Mouse (Mus musculus) stomach, embryonic 14.5 days (tissue): ENCODE results near the gene Macrod2. TPM values are rescaled to one million over a fixed set of nuclear protein-coding genes. Genes with fewer than 3 reads are reported as not detected.

Source experiments
- ATAC-seq: fragments of 200-750 bp; cut with Nextera tagmentation; 2 replicates; pipeline ENCODE4 v1.8.0; 2017; ENCODE audit warnings: low read depth, moderate TSS enrichment; ENCODE audit not compliant: insufficient number of reproducible peaks, insufficient read depth, low FRiP score
- H3K27ac ChIP-seq: fragments of 300-500 bp; sonication (generic); 2 replicates; pipeline ENCODE4 v1.5.1; 2014; ENCODE audit warnings: mild to moderate bottlenecking, low read length, moderate library complexity, mixed read lengths
- H3K27me3 ChIP-seq: fragments of 300-500 bp; sonication (generic); 2 replicates; pipeline ENCODE4 v1.6.1; 2014; ENCODE audit warnings: low read length, control low read depth, mixed read lengths; ENCODE audit not compliant: control insufficient read depth, insufficient read depth
- H3K36me3 ChIP-seq: fragments of 300-500 bp; sonication (generic); 2 replicates; pipeline ENCODE4 v1.6.1; 2014; ENCODE audit warnings: mild to moderate bottlenecking, control low read depth, low read length, moderate library complexity, mixed read lengths; ENCODE audit not compliant: control insufficient read depth, insufficient read depth
- H3K4me1 ChIP-seq: fragments of 300-500 bp; sonication (generic); 2 replicates; pipeline ENCODE4 v1.6.1; 2014; ENCODE audit warnings: low read length, control low read depth, mixed read lengths; ENCODE audit not compliant: control insufficient read depth, insufficient read depth
- H3K4me2 ChIP-seq: fragments of 300-500 bp; sonication (generic); replicated peaks from 2 replicates; pipeline ENCODE4 v1.6.1; 2014; ENCODE audit warnings: low read depth, low read length, control low read depth
- H3K4me3 ChIP-seq: fragments of 300-500 bp; sonication (generic); 2 replicates; pipeline ENCODE4 v1.5.1; 2014; ENCODE audit warnings: low read depth, low read length, control low read depth
- H3K9ac ChIP-seq: fragments of 300-500 bp; sonication (generic); replicated peaks from 2 replicates; pipeline ENCODE4 v1.6.1; 2014; ENCODE audit warnings: low read depth, mild to moderate bottlenecking, control low read depth, low read length, moderate library complexity, mixed read lengths
- H3K9me3 ChIP-seq: fragments of 300-500 bp; sonication (generic); 2 replicates; pipeline ENCODE4 v1.6.1; 2016; ENCODE audit warnings: low read depth, low read length, control low read depth; ENCODE audit not compliant: control insufficient read depth
- WGBS: fragments of 180-500 bp; shearing (Covaris S2); extraction: QIAGEN DNeasy Blood & Tissue Kit; methylation state at CpG from one replicate; pipeline ENCODE4 v1.1.7; 2014; 5-methylcytosine and 5-hydroxymethylcytosine counted together
- polyA plus RNA-seq: library from polyadenylated mRNA; unstranded; fragments of >200 nt; fragmentation: Nextera tagmentation; extraction: Ambion mirVana; gene quantifications from 2 replicates; pipeline ENCODE4 v1.2.1, GENCODE M21; 2014

Macrod2 gene
- polyA plus RNA-seq, 1 experiment from 2014 or later: 40.9 TPM

DNA sequence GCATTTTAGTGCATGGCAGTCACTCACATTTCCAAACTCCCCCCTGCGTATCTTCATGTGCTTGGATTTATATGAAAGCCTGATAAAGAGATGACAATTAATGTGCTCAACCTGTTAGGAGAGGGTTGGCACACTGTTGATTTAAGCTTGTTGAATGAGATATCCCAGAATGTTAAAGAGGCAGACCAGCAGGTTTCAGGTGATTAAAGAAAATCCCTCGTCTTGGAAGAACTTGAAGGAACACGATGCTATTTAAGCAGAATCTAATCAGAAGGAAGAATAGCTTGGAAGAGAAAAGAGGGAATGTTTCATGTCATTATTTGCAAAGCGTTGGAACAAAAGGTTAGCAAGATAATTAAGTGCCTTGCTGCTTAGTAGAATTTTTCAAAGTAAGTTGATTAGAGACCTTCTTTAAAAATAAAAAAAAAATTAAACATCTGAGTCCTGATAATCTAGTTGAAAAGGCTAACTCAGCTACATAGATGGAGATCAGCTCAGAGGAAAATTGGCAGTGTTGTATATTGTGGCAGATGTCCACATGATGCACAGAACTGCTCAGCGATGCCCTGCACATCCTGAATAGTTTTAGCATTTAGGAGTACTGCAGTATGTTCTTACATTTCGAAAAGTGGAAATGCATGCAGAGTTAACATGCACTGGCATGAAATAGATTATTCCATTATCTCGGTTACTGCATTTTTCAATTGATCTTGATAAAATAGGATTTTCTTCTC is 518.7 kb downstream of the Macrod2 start:
- Histone ChIP-seq H3K9ac (no peak overlapping the region), H3K4me1 (no peaks in the 10 kb centered on the region), H3K4me3 (no peak overlapping the region), H3K9me3 (no peaks in the 10 kb centered on the region), H3K27ac (no peak overlapping the region), H3K27me3 (no peaks in the 10 kb centered on the region), H3K4me2 (no peak overlapping the region), H3K36me3 (no peaks in the 10 kb centered on the region)
- ATAC-seq: no peak
- WGBS: 69% methylated on average over 7 of the region's 7 CpGs

DNA sequence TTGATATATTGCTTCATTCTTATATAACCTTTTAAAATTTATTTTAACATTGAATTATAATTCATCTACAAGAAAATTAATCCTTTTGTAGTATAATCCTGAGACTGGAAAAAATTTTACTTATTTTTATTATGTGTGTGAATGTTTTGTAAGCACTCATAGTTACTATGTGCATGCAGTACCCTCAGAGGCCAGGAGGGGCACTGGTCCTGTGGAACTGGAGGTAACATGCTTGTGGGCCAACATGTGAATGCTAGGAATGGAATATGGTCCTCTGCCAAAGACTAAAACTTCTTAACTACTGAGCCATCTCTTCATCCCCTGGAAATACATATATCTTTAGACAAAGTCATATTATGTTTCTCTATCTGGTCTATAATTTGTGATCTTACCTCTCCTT is 531.8 kb downstream of the Macrod2 start:
- Histone ChIP-seq H3K36me3 (no peaks in the 10 kb centered on the region), H3K4me2 (no peak overlapping the region)

GRCm38 (mm10) chr2:140934483-140934882 is 539.4 kb downstream of the Macrod2 start:
- Histone ChIP-seq H3K4me2 (no peak overlapping the region), H3K9me3 (no peaks in the 10 kb centered on the region), H3K9ac (no peak overlapping the region), H3K36me3 (no peaks in the 10 kb centered on the region), H3K27ac (no peak overlapping the region), H3K4me3 (no peak overlapping the region), H3K27me3 (no peaks in the 10 kb centered on the region), H3K4me1 (no peaks in the 10 kb centered on the region)
- WGBS: 74% methylated on average over 1 of the region's 1 CpGs
- ATAC-seq: no peak

More for the DNA sequence above, 531.8 kb downstream of the Macrod2 start:
- no peak for ATAC-seq
- Histone ChIP-seq H3K4me1 (no peaks in the 10 kb centered on the region), H3K9me3 (no peaks in the 10 kb centered on the region), H3K27ac (no peak overlapping the region), H3K9ac (no peak overlapping the region), H3K27me3 (no peaks in the 10 kb centered on the region), H3K4me3 (no peak overlapping the region)

- no peaks in the 10 kb centered on the region for H3K4me1 ChIP-seq
- no peaks in the 10 kb centered on the region for H3K36me3 ChIP-seq
- H3K4me2 ChIP-seq: no peak overlapping the region
- no peak overlapping the region for H3K27ac ChIP-seq
- 93% methylated on average over 3 of the region's 3 CpGs for WGBS
- H3K9ac ChIP-seq: no peak overlapping the region
- no peaks in the 10 kb centered on the region for H3K27me3 ChIP-seq
- no peak for ATAC-seq
- H3K9me3 ChIP-seq: no peaks in the 10 kb centered on the region
- H3K4me3 ChIP-seq: no peak overlapping the region
Measured at GRCm38 (mm10) chr2:140949461-140949860, 554.4 kb downstream of the Macrod2 start.

GRCm38 (mm10) chr2:140959246-140959645 is 564.1 kb downstream of the Macrod2 start:
- no peaks in the 10 kb centered on the region for H3K27me3 ChIP-seq
- H3K9ac ChIP-seq: no peak overlapping the region
- no peak for ATAC-seq
- no peaks in the 10 kb centered on the region for H3K36me3 ChIP-seq
- 93% methylated on average over 2 of the region's 2 CpGs for WGBS
- no peak overlapping the region for H3K4me2 ChIP-seq
- H3K9me3 ChIP-seq: no peaks in the 10 kb centered on the region
- H3K4me1 ChIP-seq: no peaks in the 10 kb centered on the region
- no peak overlapping the region for H3K4me3 ChIP-seq
- H3K27ac ChIP-seq: no peak overlapping the region

GRCm38 (mm10) chr2:140970181-140970580 is 575.1 kb downstream of the Macrod2 start:
- H3K27me3 ChIP-seq: no peaks in the 10 kb centered on the region
- no peak for ATAC-seq
- H3K4me1 ChIP-seq: no peaks in the 10 kb centered on the region
- WGBS: 84% methylated on average over 2 of the region's 2 CpGs
- H3K9ac ChIP-seq: no peak overlapping the region
- H3K36me3 ChIP-seq: no peaks in the 10 kb centered on the region
- H3K4me3 ChIP-seq: no peak overlapping the region
- H3K9me3 ChIP-seq: no peaks in the 10 kb centered on the region
- H3K27ac ChIP-seq: no peak overlapping the region
- H3K4me2 ChIP-seq: no peak overlapping the region

DNA sequence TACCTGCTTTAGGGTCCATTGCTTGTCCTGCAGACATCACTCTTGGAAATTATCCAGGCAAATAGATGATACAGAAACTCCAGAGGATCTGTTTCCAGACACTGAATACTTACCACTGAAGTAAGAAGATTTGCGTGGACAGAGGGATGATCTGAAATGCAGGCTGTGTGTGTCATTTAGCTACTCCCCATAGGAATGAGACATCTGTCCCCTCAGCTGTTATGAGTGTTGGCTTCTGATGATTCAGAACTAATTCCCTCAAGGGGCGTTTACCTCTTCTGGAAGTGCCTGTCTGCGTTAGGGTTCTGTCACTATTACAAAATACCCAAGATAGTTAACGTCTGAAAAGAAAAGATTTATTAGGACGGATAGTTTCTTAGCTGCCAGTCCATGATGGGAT is 576.7 kb downstream of the Macrod2 start:
- H3K36me3 ChIP-seq: no peaks in the 10 kb centered on the region
- H3K9ac ChIP-seq: no peak overlapping the region
- no peak overlapping the region for H3K4me2 ChIP-seq
- ATAC-seq: no peak
- H3K9me3 ChIP-seq: no peaks in the 10 kb centered on the region
- no peaks in the 10 kb centered on the region for H3K27me3 ChIP-seq
- H3K27ac ChIP-seq: no peak overlapping the region
- 62% methylated on average over 5 of the region's 5 CpGs for WGBS
- H3K4me1 ChIP-seq: no peaks in the 10 kb centered on the region
- no peak overlapping the region for H3K4me3 ChIP-seq

DNA sequence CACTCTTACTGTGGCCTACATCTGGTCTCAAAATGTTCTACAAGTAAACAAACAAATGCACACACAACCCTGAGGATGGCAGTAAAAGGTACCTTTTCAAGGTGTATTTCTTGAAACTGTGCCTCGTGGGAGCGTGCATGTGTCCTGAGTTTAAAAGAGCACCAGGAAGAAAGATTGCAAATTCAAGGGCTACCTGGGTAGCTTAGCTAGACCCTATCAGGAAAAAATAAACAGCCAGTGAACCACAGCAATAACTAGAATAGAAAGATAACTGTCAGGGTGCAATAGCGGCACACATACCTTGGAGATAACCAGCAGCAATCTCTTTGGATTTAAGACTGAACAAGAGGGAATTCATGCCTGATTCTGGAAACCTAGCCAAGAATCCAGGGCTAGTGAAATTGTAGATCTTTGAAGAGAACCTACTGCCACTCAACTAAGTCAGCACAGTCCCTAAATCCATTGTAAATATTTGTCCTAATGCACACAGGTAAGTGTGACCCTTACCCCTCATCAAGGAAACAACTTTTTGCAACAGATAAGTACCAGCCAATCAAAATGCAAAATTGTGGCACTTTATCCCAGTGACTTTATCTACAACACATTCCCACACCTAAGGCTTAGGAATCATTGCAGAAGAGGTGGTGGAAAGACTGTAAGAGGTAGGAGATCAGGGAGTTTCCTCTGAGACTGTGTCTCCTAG is 590.7 kb downstream of the Macrod2 start:
- H3K27me3 ChIP-seq: no peaks in the 10 kb centered on the region
- no peak for ATAC-seq
- no peaks in the 10 kb centered on the region for H3K9me3 ChIP-seq
- 88% methylated on average over 3 of the region's 3 CpGs for WGBS
- H3K27ac ChIP-seq: no peak overlapping the region
- H3K4me2 ChIP-seq: no peak overlapping the region
- no peaks in the 10 kb centered on the region for H3K4me1 ChIP-seq
- H3K9ac ChIP-seq: no peak overlapping the region
- no peak overlapping the region for H3K4me3 ChIP-seq
- no peaks in the 10 kb centered on the region for H3K36me3 ChIP-seq
